Mouse (Mus musculus) small intestine, adult 2 months (tissue): Measurements from ENCODE around the gene S100a5.

Experiments
- CTCF ChIP-seq: fragments of 200-500 bp; IDR thresholded peaks from 2 replicates; pipeline ENCODE4 v1.5.1; 2012; ENCODE audit warnings: low read depth, mild to moderate bottlenecking, control low read depth, inconsistent platforms, low read length, moderate library complexity, mixed read lengths; ENCODE audit not compliant: insufficient replicate concordance, insufficient read length; ENCODE audit errors: extremely low read depth
- POLR2A ChIP-seq: fragments of 200-500 bp; IDR thresholded peaks from 2 replicates; pipeline ENCODE4 v1.6.1; 2012; ENCODE audit warnings: low read depth, mild to moderate bottlenecking, control low read depth, inconsistent platforms, low read length, moderate library complexity

DNA sequence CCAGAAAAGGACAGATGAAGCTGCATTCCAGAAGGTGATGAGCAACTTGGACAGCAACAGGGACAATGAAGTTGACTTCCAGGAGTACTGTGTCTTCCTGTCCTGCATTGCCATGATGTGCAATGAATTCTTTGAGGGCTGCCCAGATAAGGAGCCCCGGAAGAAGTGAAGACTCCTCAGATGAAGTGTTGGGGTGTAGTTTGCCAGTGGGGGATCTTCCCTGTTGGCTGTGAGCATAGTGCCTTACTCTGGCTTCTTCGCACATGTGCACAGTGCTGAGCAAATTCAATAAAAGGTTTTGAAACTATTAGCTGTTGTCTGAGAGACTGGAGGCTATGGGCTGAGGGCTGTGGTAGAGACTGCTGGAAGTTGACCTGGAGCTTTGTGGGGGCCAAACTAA, 2.6 kb upstream of the S100a5 start:
- TF ChIP-seq CTCF (no peak), POLR2A (no peak)
